9 mouse cellular contexts compared by ENCODE assay signal in genomic region chr12:76318282-76319212, GRCm38 (mm10). TPM values are rescaled to one million over a fixed set of nuclear protein-coding genes. Genes with fewer than 3 reads are reported as not detected.
A peak's percentile ranks its signal among the peaks of the same experiment; 100 is the strongest.
DNase-seq lines count a peak whose midpoint lies in the region; ATAC-seq and TF ChIP-seq lines count a peak whose summit lies in the region.
"Had no signal": no experiment of that assay in that cellular context is flagged by ENCODE, and none has a peak within 500 bp of the region (broad histone marks: within the 10 kb centered on the region; RNA-seq: fewer than 3 reads in every experiment).

No protein-coding gene starts in this region.

- peak; percentile 78 for DNase-seq in layer of hippocampus, adult 9-11 months
- no peak for DNase-seq in layer of hippocampus, postnatal 25 days (ENCODE audit: extremely low spot score in 1 of 2, low spot score in 1 of 2)
- peak; percentile 87 for DNase-seq in splenic B cell, adult 2 months (ENCODE audit: low read depth, low spot score)
- no peak for DNase-seq in cerebellum, postnatal 10 days
- no peak for DNase-seq in adrenal gland, adult 18-20 months (ENCODE audit: low spot score in 2 of 2)

- no peak overlapping the region for H3K4me3 ChIP-seq in embryonic fibroblast, embryonic 13.5 days (ENCODE audit: insufficient read depth, low read length)
- no peak overlapping the region for H3K4me3 ChIP-seq in lung, embryonic 15.5 days
- H3K4me3 ChIP-seq: neural tube, embryonic 13.5 days had no signal

- peak; percentile 86 for ATAC-seq in lung, embryonic 15.5 days (ENCODE audit: borderline replicate concordance, extremely low read depth, low FRiP score, low TSS enrichment)
- ATAC-seq in inflammation-experienced regulatory T-cells, adult 6 months: no peak

- peaks cover 19% of the 10 kb centered on the region for H3K36me3 ChIP-seq in lung, embryonic 15.5 days
- no peaks in the 10 kb centered on the region for H3K36me3 ChIP-seq in splenic B cell, adult 2 months (ENCODE audit: control insufficient read depth, insufficient read depth, low read length, poor library complexity, severe bottlenecking)

- no peak for TF ChIP-seq POLR2A in embryonic fibroblast, embryonic 13.5 days (IDR thresholded peaks at IDR 0.05; ENCODE audit: low read depth, low read length)

- peak overlapping the region; percentile 49; the same call in 1 of the 2 replicates for H3K27ac ChIP-seq in embryonic fibroblast, embryonic 13.5 days (ENCODE audit: insufficient read depth, low read length)
- H3K27ac ChIP-seq in lung, embryonic 15.5 days: peak overlapping the region; percentile 91
- H3K27ac ChIP-seq: neural tube, embryonic 13.5 days had no signal

- H3K4me2 ChIP-seq in lung, embryonic 15.5 days: peak overlapping the region; percentile 20; the same call in 1 of the 2 replicates
- H3K4me2 ChIP-seq: neural tube, embryonic 13.5 days had no signal

- 7% methylated on average over 9 of the region's 9 CpGs for WGBS in lung, embryonic 15.5 days

- TF ChIP-seq CTCF in embryonic fibroblast, embryonic 13.5 days (IDR thresholded peaks at IDR 0.05; ENCODE audit: borderline replicate concordance, insufficient read depth, low read length): no peak

- no peaks in the 10 kb centered on the region for H3K27me3 ChIP-seq in lung, embryonic 15.5 days
- H3K27me3 ChIP-seq in splenic B cell, adult 2 months (ENCODE audit: control insufficient read depth, insufficient read depth, low read length, poor library complexity, severe bottlenecking): no peaks in the 10 kb centered on the region
- H3K27me3 ChIP-seq: neural tube, embryonic 13.5 days had no signal

- peaks cover 6% of the 10 kb centered on the region; the same call in 1 of the 2 replicates for H3K4me1 ChIP-seq in embryonic fibroblast, embryonic 13.5 days (ENCODE audit: control insufficient read depth, insufficient read depth, low read length)
- peaks cover 32% of the 10 kb centered on the region for H3K4me1 ChIP-seq in lung, embryonic 15.5 days
- H3K4me1 ChIP-seq: neural tube, embryonic 13.5 days had no signal

- H3K9me3 ChIP-seq in lung, embryonic 15.5 days: no peaks in the 10 kb centered on the region
- H3K9me3 ChIP-seq: neural tube, embryonic 13.5 days had no signal

- H3K9ac ChIP-seq in lung, embryonic 15.5 days: no peak overlapping the region
- H3K9ac ChIP-seq: neural tube, embryonic 13.5 days had no signal

RNA-seq across cellular contexts. Expression of gene Akap5, which starts 6.1 kb away (rescaled TPM):
- total RNA-seq in layer of hippocampus, postnatal 25 days (2021): 10 to 100 TPM; 58.6 to 66.5 TPM
- polyA plus RNA-seq in embryonic fibroblast, embryonic 13.5 days (2011; ENCODE audit: insufficient read length, low read depth, missing spikeins): 0.68 TPM in 2 replicates
- polyA plus RNA-seq in lung, embryonic 15.5 days (2015; fragmentation: Nextera tagmentation; extraction: Ambion mirVana): 23.3 and 28.7 TPM in 2 replicates
- polyA plus RNA-seq in inflammation-experienced regulatory T-cells, adult 6 months (2017; shearing (Covaris generic)): 1 to 10 TPM; 1.6 to 4.6 (median 3.1) TPM
- total RNA-seq in adrenal gland, adult 18-20 months (2021): under 1 TPM; 0.33 to 0.54 TPM

RNA-seq across cellular contexts. Expression of gene Zbtb25, which starts 50.9 kb away (rescaled TPM):
- 10 to 100 TPM; 20.2 to 21.4 TPM for total RNA-seq in layer of hippocampus, postnatal 25 days (2021)
- polyA plus RNA-seq in embryonic fibroblast, embryonic 13.5 days (2011; ENCODE audit: insufficient read length, low read depth, missing spikeins): 24.0 and 29.2 TPM in 2 replicates
- polyA plus RNA-seq in lung, embryonic 15.5 days (2015; fragmentation: Nextera tagmentation; extraction: Ambion mirVana): 15.8 and 16.7 TPM in 2 replicates
- 10 to 100 TPM in 2 of 3 experiments, 1 to 10 TPM in 1; 7.2 to 17.0 (median 16.5) TPM for polyA plus RNA-seq in inflammation-experienced regulatory T-cells, adult 6 months (2017; shearing (Covaris generic))
- total RNA-seq in adrenal gland, adult 18-20 months (2021): 1 to 10 TPM; 5.9 to 6.1 TPM

RNA-seq across cellular contexts. Expression of gene Zbtb1, which starts 51.5 kb away (rescaled TPM):
- 1 to 10 TPM; 7.0 to 8.3 TPM for total RNA-seq in layer of hippocampus, postnatal 25 days (2021)
- polyA plus RNA-seq in embryonic fibroblast, embryonic 13.5 days (2011; ENCODE audit: insufficient read length, low read depth, missing spikeins): 13.5 and 15.2 TPM in 2 replicates
- polyA plus RNA-seq in lung, embryonic 15.5 days (2015; fragmentation: Nextera tagmentation; extraction: Ambion mirVana): 9.6 and 10.8 TPM in 2 replicates
- polyA plus RNA-seq in inflammation-experienced regulatory T-cells, adult 6 months (2017; shearing (Covaris generic)): 10 to 100 TPM; 20.2 to 26.2 (median 25.2) TPM
- 1 to 10 TPM; 4.1 to 4.7 TPM for total RNA-seq in adrenal gland, adult 18-20 months (2021)

Comparison
In these comparisons a context has a peak if more than half of its experiments do, and no peak if none do; other contexts are left out.
1. DNase-seq: peak in layer of hippocampus, adult 9-11 months (single experiment) and splenic B cell, adult 2 months (single experiment); none in layer of hippocampus, postnatal 25 days (0 of 2), cerebellum, postnatal 10 days (0 of 2) and adrenal gland, adult 18-20 months (0 of 2).